Mouse (Mus musculus) c-Kit-positive CD71-negative TER-119-negative erythroid progenitor cells, embryonic 14.5 days (primary cell): Measurements from ENCODE around the gene Kif28.
A peak's percentile ranks its signal among the peaks of the same experiment; 100 is the strongest.
"Not testable (repeated sequence)": the region's sequence is repeated elsewhere in the genome, so short reads cannot be mapped to it uniquely, and the experiment has no call there.

Source experiments
- DNase-seq: peaks from one replicate; pipeline ENCODE4 v3.0.0-alpha.2; 2013; ENCODE audit warnings: low read depth

Gene Kif28

GRCm38 (mm10) chr1:179704150-179704549 lies 40.9 kb downstream of the Kif28 start:
- DNase-seq = no peak

- no peak for DNase-seq
Observed at GRCm38 (mm10) chr1:179689479-179689878, 55.6 kb downstream of the Kif28 start.

- no peak for DNase-seq
Observed at GRCm38 (mm10) chr1:179688914-179689313, 56.2 kb downstream of the Kif28 start.

DNA sequence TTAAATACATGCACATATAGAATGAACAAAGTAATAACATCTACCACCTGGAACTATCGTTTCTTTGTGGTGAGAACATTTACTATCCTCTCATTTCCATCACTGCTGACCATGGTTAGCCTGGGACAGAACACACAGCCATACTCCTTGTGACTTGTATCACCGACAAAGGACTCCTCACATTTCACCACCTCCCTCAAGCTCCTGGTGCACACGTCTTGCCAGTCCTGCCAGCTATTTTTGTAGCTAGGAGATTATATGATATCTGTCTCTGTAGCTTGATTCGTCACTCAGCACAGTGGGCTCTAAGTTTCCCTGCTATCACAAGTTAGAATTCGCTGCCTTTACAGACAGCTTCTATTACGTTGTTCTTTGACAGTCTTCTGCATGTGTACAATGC lies 56.7 kb downstream of the Kif28 start:
- no peak for DNase-seq

DNA sequence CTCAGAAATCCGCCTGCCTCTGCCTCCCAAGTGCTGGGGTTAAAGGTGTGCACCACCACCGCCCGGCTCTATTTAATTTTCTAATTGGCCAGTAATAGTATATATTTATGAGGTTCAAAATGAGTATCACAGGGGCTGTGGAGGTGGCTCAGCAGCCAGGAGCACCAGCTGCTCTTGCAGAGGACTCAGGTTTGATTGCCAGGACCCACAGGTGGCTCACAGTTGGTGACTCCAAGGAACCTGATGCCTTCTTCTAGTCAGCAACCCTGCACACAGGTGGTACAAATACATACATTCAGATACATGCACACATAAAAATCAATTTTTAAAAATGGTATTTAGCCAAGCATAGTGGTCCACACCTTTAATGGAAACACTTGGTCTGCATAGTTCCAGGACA lies 57.1 kb downstream of the Kif28 start:
- DNase-seq = no peak

- DNase-seq = no peak
Observed at GRCm38 (mm10) chr1:179687305-179687704, 57.8 kb downstream of the Kif28 start.

GRCm38 (mm10) chr1:179686781-179687180 lies 58.3 kb downstream of the Kif28 start:
- no peak for DNase-seq

GRCm38 (mm10) chr1:179686348-179686747 lies 58.7 kb downstream of the Kif28 start:
- no peak for DNase-seq

GRCm38 (mm10) chr1:179682753-179683152 lies 62.3 kb downstream of the Kif28 start:
- not testable (repeated sequence) for DNase-seq

DNA sequence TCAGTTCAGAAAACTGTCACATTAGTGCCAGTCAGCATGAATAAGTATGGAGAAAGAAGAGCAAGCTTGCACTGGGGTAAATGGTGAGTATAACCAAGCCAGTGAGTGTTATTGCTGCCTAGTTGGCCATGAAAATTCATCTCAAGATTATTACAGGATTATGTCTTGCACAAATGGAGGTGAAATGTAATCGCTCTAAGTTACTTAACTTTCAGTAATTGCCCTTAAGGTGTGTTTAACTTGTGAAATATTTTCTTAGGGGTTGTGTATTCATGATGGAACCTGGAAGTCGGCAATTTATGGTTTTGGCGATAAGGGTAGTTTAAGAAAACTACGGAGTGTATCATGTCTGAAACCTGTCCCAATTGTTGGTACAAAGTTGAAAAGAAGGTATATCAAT lies 65.7 kb downstream of the Kif28 start:
- no peak for DNase-seq

DNA sequence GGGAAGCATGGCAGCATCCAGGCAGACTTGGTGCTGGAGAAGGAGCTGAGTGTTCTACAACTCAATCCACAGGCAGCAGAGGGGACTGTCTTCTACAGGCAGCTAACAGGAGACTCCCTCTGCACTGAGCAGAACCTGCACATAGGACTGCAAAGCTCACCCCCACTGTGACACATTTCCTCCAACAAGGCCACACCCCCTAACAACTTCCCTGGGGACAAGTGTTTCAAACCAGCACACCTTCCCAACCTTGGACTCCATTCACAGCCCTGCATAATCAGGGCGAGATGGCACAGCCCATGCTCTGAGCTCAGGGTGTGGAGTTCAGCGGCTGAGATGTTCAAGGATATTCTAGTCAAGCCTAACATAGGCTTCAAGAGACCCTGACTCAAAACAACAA lies 68.0 kb downstream of the Kif28 start:
- DNase-seq = no peak

DNA sequence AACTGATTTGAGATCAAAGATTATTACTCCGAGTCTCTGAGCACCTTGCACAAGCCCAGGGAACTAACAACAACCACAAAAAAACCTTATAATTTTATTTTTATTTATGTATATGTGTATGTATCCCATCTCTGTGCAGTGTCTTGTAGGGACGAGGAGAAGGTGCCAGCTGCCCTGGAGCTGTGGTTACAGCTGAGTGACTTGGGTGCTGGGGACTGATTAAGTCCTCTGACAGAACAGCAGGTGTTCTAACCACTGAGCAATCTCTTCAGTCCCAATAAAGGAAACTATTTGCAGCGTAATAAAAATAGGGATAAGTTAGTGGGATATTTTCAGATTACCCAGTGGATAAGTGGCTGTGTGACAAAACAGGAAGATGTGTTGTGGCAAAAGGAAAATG lies 70.7 kb downstream of the Kif28 start:
- no peak for DNase-seq

DNA sequence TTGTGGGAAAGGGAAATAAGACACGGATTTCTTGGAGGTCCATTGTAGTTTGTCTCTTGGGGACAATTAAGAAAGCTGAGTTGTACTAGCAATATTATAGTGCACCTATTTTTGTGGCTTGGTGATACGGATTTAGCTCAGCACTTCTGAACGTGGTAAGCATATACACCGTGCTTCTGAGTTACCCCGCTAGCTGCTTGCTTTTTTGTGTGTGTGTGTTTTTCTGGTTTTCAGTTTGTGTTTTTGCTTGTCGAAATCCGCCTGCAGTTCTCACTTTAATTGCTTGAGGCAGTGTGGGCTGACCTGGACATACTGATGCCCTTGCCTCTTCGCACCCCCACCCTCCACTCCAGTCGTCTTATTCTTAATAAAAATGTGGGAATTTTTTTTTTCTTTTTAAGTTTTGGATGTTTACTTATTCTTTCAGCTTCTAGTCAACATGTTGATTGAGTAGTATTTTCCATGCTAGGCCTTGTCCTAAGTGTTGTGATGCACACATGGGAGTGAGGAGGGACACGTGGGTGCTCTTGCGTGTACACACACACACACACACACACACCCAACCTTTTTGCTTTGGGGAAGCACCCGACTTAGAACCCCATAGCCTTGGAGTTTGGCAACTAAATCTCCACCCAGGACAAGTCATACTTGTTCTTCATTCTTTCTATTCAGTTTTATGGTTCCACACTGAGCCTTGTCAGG lies 76.1 kb downstream of the Kif28 start:
- no peak for DNase-seq

DNA sequence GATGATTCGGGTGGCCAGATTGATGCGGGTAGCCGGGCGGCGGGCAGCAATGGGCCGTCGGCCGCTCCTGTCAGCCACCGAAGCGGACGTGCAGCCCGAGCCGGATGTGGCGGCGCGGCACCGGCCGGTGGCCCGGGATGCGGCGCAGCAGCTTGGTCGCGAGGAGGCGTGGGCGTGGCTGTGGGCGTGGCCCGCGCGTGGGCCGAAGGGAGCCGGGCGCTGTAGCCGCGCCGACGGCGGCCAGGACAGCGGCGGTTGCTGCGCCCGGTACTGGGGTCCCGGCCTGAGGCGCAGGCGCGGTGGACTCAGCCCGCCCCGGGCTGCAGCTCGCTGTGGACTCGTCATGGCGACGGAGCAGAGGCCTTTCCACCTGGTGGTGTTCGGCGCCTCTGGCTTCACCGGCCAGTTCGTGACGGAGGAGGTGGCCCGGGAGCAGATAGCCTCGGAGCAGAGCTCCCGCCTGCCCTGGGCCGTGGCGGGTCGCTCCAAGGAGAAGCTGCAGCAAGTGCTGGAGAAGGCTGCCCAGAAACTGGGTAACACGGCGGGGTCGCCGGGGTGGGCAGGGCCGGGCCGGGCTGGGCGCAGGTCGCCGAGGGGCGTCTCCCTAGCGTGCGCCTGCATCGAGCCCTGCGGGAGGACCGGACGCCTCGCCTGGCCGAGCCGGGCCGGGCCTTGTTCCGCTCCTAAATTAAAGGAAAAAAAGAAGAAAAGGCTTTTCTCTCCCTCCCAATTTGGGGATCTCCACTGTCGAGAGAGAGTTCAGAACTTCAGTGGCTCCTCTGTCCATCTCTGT lies 76.9 kb downstream of the Kif28 start, which contains the start of gene Sccpdh:
Sccpdh (plus strand) TSS at position 198 of the 793 bp plus-strand sequence.
- peak; percentile 57 for DNase-seq

GRCm38 (mm10) chr1:179667450-179667849 lies 77.6 kb downstream of the Kif28 start:
- no peak for DNase-seq

- no peak for DNase-seq
Observed at GRCm38 (mm10) chr1:179666971-179667370, 78.1 kb downstream of the Kif28 start.

GRCm38 (mm10) chr1:179664309-179664930 lies 80.7 kb downstream of the Kif28 start:
- DNase-seq = no peak

DNA sequence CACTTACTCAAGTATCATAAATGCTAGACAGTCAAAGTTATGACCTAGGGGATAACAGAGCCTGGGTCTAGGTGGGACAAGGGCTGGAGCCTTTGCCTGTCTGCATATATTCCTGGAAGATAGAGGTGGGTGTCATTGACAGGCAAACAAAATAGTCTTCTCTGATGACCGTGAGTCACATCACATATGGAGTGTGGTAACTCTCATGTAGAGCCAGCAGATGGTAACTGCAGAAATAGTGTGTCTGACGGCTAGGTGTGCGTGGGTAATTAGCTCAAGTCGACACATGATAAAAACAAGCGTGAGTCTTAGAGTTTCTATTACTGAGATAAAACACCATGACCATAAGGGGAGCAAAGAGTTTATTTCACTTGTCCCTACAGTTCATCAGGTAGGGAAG lies 82.0 kb downstream of the Kif28 start:
- no peak for DNase-seq

DNA sequence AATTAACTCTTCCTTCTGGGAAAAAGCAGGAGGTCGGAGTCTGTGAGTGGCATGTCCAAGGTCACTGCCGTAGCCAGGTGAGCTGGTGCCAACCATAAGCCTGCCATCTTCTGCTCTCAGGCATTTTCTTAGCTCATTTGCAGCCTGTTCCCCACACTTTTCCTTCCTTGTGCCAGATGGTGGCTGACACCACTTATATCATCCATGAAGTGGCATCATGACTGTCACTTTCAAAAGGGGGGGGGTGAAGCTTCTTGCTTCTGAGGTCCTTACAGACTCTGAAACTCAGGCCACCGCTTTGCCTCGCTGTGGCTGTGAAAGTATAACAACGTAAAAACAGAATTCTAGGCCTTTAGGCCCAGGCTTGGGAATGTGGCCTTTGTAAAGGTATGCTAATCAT lies 93.8 kb downstream of the Kif28 start:
- DNase-seq = no peak

DNA sequence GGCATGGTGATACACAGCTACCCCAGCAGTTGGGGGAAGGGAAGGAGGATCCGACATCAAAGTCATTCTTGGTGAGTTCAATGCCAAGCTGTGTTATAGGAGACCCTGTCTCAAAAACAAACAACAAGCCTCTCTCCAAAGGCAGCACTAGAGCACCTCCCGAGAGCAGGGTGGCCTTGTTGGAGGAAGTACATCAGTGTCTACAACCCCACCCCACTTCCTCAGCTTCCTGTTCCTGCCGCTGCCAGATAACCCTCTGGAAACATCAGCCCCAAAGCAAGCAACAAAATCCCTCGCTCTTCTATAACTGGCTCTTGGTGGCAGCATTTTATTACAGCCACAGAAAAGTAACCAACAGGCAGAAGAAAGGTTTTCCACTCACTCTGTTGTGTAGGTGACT lies 94.8 kb downstream of the Kif28 start:
- no peak for DNase-seq

DNA sequence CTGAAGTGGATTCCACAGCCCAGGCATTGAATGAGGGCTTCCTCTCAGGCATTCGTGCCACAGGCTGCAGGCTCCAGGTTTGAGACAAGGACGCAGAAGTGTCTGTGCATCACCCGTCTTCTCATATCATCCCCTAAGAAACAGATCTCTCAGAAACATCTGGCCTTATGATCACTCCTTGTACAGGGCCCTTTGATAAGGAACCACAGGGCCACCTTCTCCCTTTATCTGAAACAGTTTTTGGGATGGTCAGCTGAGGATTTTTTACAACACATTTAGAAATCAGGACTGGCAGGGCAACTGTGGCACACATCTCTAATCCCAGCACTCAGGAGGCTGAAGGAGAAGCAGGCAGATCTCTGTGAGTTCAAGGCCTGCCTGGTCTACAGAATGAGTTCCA lies 95.7 kb downstream of the Kif28 start:
- DNase-seq = no peak

DNA sequence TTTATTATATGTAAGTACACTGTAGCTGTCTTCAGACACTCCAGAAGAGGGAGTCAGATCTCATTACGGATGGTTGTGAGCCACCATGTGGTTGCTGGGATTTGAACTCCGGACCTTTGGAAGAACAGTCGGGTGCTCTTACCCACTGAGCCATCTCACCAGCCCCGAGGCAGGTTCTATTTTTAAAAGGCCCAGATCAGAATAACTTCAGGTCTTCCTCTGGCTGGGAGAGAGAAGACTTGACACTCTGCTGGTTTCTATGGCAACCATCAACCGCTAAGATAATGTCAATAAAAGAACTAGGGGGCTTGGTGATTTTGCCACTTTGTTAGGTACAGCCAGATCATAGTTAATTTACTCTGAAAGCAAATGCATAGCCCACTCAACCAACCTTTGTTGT lies 96.4 kb downstream of the Kif28 start:
- DNase-seq = not testable (repeated sequence)

GRCm38 (mm10) chr1:179645980-179646268 lies 99.1 kb downstream of the Kif28 start:
- no peak for DNase-seq
